Mouse (Mus musculus): ENCODE results near the gene Gcnt4. TPM values are rescaled to one million over a fixed set of nuclear protein-coding genes. Genes with fewer than 3 reads are reported as not detected.

Gcnt4 gene
- polyA plus RNA-seq, 1 experiment: 5.6 TPM

DNA sequence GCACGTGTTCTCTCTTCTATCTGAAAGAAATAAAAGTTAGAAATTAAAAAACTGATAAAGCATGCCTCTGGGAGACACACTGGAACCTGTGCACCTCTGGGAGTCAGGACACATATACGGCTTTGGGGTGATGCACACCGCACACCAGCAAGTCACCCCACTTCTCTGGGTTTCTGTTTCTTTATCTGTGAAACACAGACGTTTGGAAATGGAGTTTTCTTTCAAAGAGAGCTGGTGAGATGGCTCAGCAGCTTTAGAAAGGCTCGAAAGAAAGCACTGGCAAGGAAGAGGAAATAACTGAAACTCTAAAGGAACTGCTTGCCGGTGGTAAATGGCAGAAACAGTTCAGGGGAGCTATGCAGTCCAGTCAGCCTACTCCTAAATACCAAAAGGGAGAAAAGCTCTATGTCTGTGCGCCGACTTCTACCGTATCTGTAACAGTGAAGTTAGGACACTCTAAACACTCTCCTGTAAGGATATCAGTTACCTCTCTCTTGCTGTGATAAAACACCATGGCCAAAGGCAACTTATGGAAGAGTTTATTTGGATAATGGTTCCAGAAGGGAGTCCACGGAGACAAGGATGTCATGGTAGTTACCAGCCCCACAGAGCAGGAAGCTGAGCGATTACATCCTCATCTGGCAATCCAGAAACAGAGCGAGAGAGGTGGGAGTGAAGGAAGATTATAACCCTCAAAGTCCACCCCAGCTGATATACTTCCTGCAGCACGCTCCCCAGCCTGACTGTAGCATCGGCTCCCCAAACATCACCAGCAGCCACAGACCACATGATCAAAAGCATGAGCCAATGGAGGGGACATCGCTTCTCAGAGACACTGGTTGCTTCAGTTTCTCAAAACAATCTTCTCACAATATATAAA is 42.0 kb downstream of the Gcnt4 start:
- Histone ChIP-seq H3K79me3 (ENCODE audit: low read depth) (no peaks in the 10 kb centered on the region), H3ac (ENCODE audit: control insufficient read depth, insufficient read length, low read depth) (no peak overlapping the region), H3K27me3 (ENCODE audit: control insufficient read depth, insufficient read depth, insufficient read length) (no peaks in the 10 kb centered on the region), H3K36me3 (ENCODE audit: control insufficient read depth, insufficient read depth) (no peaks in the 10 kb centered on the region), H3K79me2 (ENCODE audit: control insufficient read depth, insufficient read depth) (no peaks in the 10 kb centered on the region), H3K4me3 (ENCODE audit: insufficient read depth, poor library complexity, severe bottlenecking) (no peak overlapping the region)
- TF ChIP-seq MAX (IDR thresholded peaks at IDR 0.05) (no peak), CTCF (IDR thresholded peaks at IDR 0.05; ENCODE audit: control insufficient read depth, insufficient read depth, insufficient read length) (no peak), FOSL1 (IDR thresholded peaks at IDR 0.05; ENCODE audit: insufficient read depth, low read length, poor library complexity, severe bottlenecking) (no peak), MYOG (IDR thresholded peaks at IDR 0.05; ENCODE audit: control insufficient read depth, extremely low read depth, insufficient read length) (no peak), CEBPB (IDR thresholded peaks at IDR 0.05; ENCODE audit: low read depth) (no peak), USF1 (IDR thresholded peaks at IDR 0.05; ENCODE audit: low read depth) (no peak), MYOD1 (IDR thresholded peaks at IDR 0.05; ENCODE audit: control insufficient read depth, insufficient read length, low read depth) (no peak)

DNA sequence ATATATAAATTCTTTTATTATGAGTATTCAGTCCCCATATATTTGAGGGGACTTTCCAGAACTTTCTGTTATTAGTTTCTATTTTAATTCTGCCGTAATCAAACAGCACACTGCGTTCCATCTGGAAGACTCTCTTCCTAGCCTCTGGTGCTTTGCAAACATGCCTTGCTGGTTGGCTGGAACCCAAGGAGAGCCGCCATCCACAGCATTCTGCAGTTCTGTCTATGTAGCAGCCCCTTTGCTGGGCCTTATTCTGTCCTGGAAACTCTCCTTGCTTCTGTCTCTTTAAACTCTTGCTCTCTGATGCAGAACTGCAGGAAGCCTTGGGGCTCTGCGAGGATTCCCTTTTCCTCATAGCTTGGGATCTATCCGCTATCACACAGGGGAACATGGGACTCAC is 42.6 kb downstream of the Gcnt4 start:
- TF ChIP-seq CEBPB (IDR thresholded peaks at IDR 0.05; ENCODE audit: low read depth) (no peak), FOSL1 (IDR thresholded peaks at IDR 0.05; ENCODE audit: insufficient read depth, low read length, poor library complexity, severe bottlenecking) (no peak), USF1 (IDR thresholded peaks at IDR 0.05; ENCODE audit: low read depth) (no peak), MAX (IDR thresholded peaks at IDR 0.05) (no peak), CTCF (IDR thresholded peaks at IDR 0.05; ENCODE audit: control insufficient read depth, insufficient read depth, insufficient read length) (no peak), MYOD1 (IDR thresholded peaks at IDR 0.05; ENCODE audit: control insufficient read depth, insufficient read length, low read depth) (no peak), MYOG (IDR thresholded peaks at IDR 0.05; ENCODE audit: control insufficient read depth, extremely low read depth, insufficient read length) (no peak)
- Histone ChIP-seq H3ac (ENCODE audit: control insufficient read depth, insufficient read length, low read depth) (no peak overlapping the region), H3K36me3 (ENCODE audit: control insufficient read depth, insufficient read depth) (no peaks in the 10 kb centered on the region), H3K4me3 (ENCODE audit: insufficient read depth, poor library complexity, severe bottlenecking) (no peak overlapping the region), H3K79me3 (ENCODE audit: low read depth) (no peaks in the 10 kb centered on the region), H3K27me3 (ENCODE audit: control insufficient read depth, insufficient read depth, insufficient read length) (no peaks in the 10 kb centered on the region), H3K79me2 (ENCODE audit: control insufficient read depth, insufficient read depth) (no peaks in the 10 kb centered on the region)

DNA sequence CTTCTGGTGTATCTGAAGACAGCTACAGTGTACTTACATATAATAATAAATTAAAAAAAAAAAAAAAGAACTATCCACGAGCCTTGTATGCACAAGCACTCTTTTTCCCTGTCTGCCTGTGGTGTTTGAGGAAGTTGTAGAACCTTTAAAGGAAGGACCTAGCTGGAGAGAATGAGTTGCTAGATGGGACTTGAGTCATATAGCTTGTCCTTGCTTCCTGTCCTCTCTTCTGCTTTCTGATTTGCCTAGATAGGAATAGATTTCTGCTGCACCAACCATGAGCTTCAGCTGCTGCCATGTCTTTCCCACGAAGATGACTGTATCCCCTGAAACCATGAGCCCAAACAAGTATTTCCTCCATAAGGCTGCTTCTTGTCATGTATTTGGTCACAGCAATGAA is 43.3 kb downstream of the Gcnt4 start:
- Histone ChIP-seq H3K79me3 (ENCODE audit: low read depth) (no peaks in the 10 kb centered on the region), H3ac (ENCODE audit: control insufficient read depth, insufficient read length, low read depth) (no peak overlapping the region), H3K79me2 (ENCODE audit: control insufficient read depth, insufficient read depth) (no peaks in the 10 kb centered on the region), H3K27me3 (ENCODE audit: control insufficient read depth, insufficient read depth, insufficient read length) (no peaks in the 10 kb centered on the region), H3K4me3 (ENCODE audit: insufficient read depth, poor library complexity, severe bottlenecking) (no peak overlapping the region), H3K36me3 (ENCODE audit: control insufficient read depth, insufficient read depth) (no peaks in the 10 kb centered on the region)
- TF ChIP-seq CEBPB (IDR thresholded peaks at IDR 0.05; ENCODE audit: low read depth) (no peak), MAX (IDR thresholded peaks at IDR 0.05) (no peak), USF1 (IDR thresholded peaks at IDR 0.05; ENCODE audit: low read depth) (no peak), CTCF (IDR thresholded peaks at IDR 0.05; ENCODE audit: control insufficient read depth, insufficient read depth, insufficient read length) (no peak), FOSL1 (IDR thresholded peaks at IDR 0.05; ENCODE audit: insufficient read depth, low read length, poor library complexity, severe bottlenecking) (no peak), MYOG (IDR thresholded peaks at IDR 0.05; ENCODE audit: control insufficient read depth, extremely low read depth, insufficient read length) (no peak), MYOD1 (IDR thresholded peaks at IDR 0.05; ENCODE audit: control insufficient read depth, insufficient read length, low read depth) (no peak)

DNA sequence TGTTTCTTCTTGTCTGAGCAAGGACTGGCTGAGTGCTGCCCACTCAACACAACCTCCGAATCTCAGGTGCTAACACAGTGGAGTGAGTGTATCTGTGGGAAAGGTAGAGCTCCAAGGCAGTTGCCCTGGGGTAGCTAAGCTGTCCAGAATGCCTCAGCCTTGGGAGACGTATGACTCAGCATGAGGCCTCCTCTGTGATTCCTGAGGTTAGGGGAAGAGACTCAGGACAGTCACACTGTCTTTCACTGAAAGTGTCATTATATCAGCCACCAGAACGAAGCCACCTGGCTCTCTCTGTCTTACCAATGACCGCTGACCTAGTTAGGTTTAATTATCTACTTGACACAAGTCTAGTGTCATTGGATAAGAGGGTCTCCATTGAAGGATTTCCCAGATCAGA is 46.6 kb downstream of the Gcnt4 start:
- TF ChIP-seq CEBPB (IDR thresholded peaks at IDR 0.05; ENCODE audit: low read depth): no peak
- no peak for TF ChIP-seq MYOD1 (IDR thresholded peaks at IDR 0.05; ENCODE audit: control insufficient read depth, insufficient read length, low read depth)
- TF ChIP-seq CTCF (IDR thresholded peaks at IDR 0.05; ENCODE audit: control insufficient read depth, insufficient read depth, insufficient read length): no peak
- no peak for TF ChIP-seq FOSL1 (IDR thresholded peaks at IDR 0.05; ENCODE audit: insufficient read depth, low read length, poor library complexity, severe bottlenecking)
- no peak for TF ChIP-seq MAX (IDR thresholded peaks at IDR 0.05)
- TF ChIP-seq USF1 (IDR thresholded peaks at IDR 0.05; ENCODE audit: low read depth): no peak
- no peak for TF ChIP-seq MYOG (IDR thresholded peaks at IDR 0.05; ENCODE audit: control insufficient read depth, extremely low read depth, insufficient read length)
- Histone ChIP-seq H3K27me3 (ENCODE audit: control insufficient read depth, insufficient read depth, insufficient read length) (no peaks in the 10 kb centered on the region), H3K79me2 (ENCODE audit: control insufficient read depth, insufficient read depth) (no peaks in the 10 kb centered on the region), H3K4me3 (ENCODE audit: insufficient read depth, poor library complexity, severe bottlenecking) (no peak overlapping the region), H3K36me3 (ENCODE audit: control insufficient read depth, insufficient read depth) (no peaks in the 10 kb centered on the region), H3ac (ENCODE audit: control insufficient read depth, insufficient read length, low read depth) (no peak overlapping the region), H3K79me3 (ENCODE audit: low read depth) (no peaks in the 10 kb centered on the region)

DNA sequence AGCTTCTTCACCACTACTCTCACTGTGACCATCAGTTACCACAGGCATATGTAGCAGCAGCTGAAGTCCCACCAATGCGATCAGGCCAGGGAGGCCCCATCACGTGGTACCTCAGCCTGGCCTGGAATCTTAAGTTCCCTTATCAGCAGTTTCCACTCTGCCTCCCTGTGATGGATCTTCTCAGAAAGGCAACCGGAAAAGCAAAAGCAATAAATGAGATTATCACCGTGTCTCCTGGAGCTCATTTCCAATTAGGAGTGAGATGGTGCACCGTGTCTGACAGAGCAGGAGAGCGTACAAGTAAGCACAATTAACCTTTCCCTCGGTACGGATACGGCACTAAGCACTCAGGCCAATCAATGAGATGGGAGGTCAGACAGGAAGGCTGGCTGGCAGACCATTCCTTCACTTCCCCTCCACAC is 47.4 kb downstream of the Gcnt4 start:
- no peaks in the 10 kb centered on the region for H3K79me2 ChIP-seq (ENCODE audit: control insufficient read depth, insufficient read depth)
- H3K79me3 ChIP-seq (ENCODE audit: low read depth): no peaks in the 10 kb centered on the region
- TF ChIP-seq MYOG (IDR thresholded peaks at IDR 0.05; ENCODE audit: control insufficient read depth, extremely low read depth, insufficient read length): no peak
- no peak for TF ChIP-seq MYOD1 (IDR thresholded peaks at IDR 0.05; ENCODE audit: control insufficient read depth, insufficient read length, low read depth)
- no peak for TF ChIP-seq FOSL1 (IDR thresholded peaks at IDR 0.05; ENCODE audit: insufficient read depth, low read length, poor library complexity, severe bottlenecking)
- no peak for TF ChIP-seq CEBPB (IDR thresholded peaks at IDR 0.05; ENCODE audit: low read depth)
- no peak for TF ChIP-seq USF1 (IDR thresholded peaks at IDR 0.05; ENCODE audit: low read depth)
- no peak for TF ChIP-seq CTCF (IDR thresholded peaks at IDR 0.05; ENCODE audit: control insufficient read depth, insufficient read depth, insufficient read length)
- TF ChIP-seq MAX (IDR thresholded peaks at IDR 0.05): no peak
- no peak overlapping the region for H3ac ChIP-seq (ENCODE audit: control insufficient read depth, insufficient read length, low read depth)
- H3K4me3 ChIP-seq (ENCODE audit: insufficient read depth, poor library complexity, severe bottlenecking): no peak overlapping the region
- no peaks in the 10 kb centered on the region for H3K27me3 ChIP-seq (ENCODE audit: control insufficient read depth, insufficient read depth, insufficient read length)
- no peaks in the 10 kb centered on the region for H3K36me3 ChIP-seq (ENCODE audit: control insufficient read depth, insufficient read depth)

Data from C2C12 (cell line).